Mouse (Mus musculus) limb, embryonic 12.5 days (tissue): ENCODE data around the gene Ociad2. TPM values are rescaled to one million over a fixed set of nuclear protein-coding genes. Genes with fewer than 3 reads are reported as not detected.
A peak's percentile ranks its signal among the peaks of the same experiment; 100 is the strongest.

Experiments
- ATAC-seq: fragments of 200-750 bp; cut with Nextera tagmentation; 2 replicates; pipeline ENCODE4 v1.8.0; 2017; ENCODE audit warnings: low read depth, moderate TSS enrichment; ENCODE audit not compliant: insufficient number of reproducible peaks, insufficient read depth, low FRiP score, low TSS enrichment
- H3K27ac ChIP-seq: fragments of 300-500 bp; sonication (generic); 2 replicates; pipeline ENCODE4 v1.5.1; 2016; ENCODE audit warnings: mild to moderate bottlenecking, moderate library complexity
- H3K27me3 ChIP-seq: fragments of 300-500 bp; sonication (generic); 2 replicates; pipeline ENCODE4 v1.6.1; 2016; ENCODE audit warnings: mild to moderate bottlenecking, moderate library complexity
- H3K36me3 ChIP-seq: fragments of 300-500 bp; sonication (generic); 2 replicates; pipeline ENCODE4 v1.6.1; 2016; ENCODE audit warnings: mild to moderate bottlenecking, moderate library complexity
- H3K4me1 ChIP-seq: fragments of 300-500 bp; sonication (generic); replicated peaks from 2 replicates; pipeline ENCODE4 v1.6.1; 2016
- H3K4me2 ChIP-seq: fragments of 300-500 bp; sonication (generic); 2 replicates; pipeline ENCODE4 v1.6.1; 2016; ENCODE audit warnings: mild to moderate bottlenecking, moderate library complexity
- H3K4me3 ChIP-seq: fragments of 300-500 bp; sonication (generic); replicated peaks from 2 replicates; pipeline ENCODE4 v1.5.1; 2016; ENCODE audit warnings: mild to moderate bottlenecking
- H3K9ac ChIP-seq: fragments of 300-500 bp; sonication (generic); replicated peaks from 2 replicates; pipeline ENCODE4 v1.6.1; 2016; ENCODE audit warnings: mild to moderate bottlenecking, moderate library complexity
- H3K9me3 ChIP-seq: fragments of 300-500 bp; sonication (generic); 2 replicates; pipeline ENCODE4 v1.6.1; 2016; ENCODE audit warnings: mild to moderate bottlenecking, moderate library complexity
- WGBS: fragments of 180-500 bp; shearing (Covaris S2); methylation state at CpG from one replicate; pipeline ENCODE4 v1.1.7; 2016; 5-methylcytosine and 5-hydroxymethylcytosine counted together
- polyA plus RNA-seq: library from polyadenylated mRNA; unstranded; fragments of >200 nt; fragmentation: Nextera tagmentation; extraction: Ambion mirVana; gene quantifications from 2 replicates; pipeline ENCODE4 v1.2.1, GENCODE M21; 2016

Ociad2 gene
- polyA plus RNA-seq, result 7.8 and 9.4 TPM in 2 replicates

- no peak within 1 kb of the TSS for H3K27ac ChIP-seq
- 84% methylated on average over 8 of the region's 8 CpGs for WGBS
- no peaks in the 10 kb centered on the region for H3K9me3 ChIP-seq
- no peak for ATAC-seq
- H3K36me3 ChIP-seq, result no peaks in the 10 kb centered on the region
- H3K9ac ChIP-seq, result no peak within 1 kb of the TSS
- H3K4me3 ChIP-seq, result no peak within 1 kb of the TSS
- H3K4me2 ChIP-seq, result no peak within 1 kb of the TSS
- H3K27me3 ChIP-seq, result peaks cover 14% of the 10 kb centered on the region; the same call in 1 of the 2 replicates
- peaks cover 6% of the 10 kb centered on the region; the same call in 1 of the 2 replicates for H3K4me1 ChIP-seq
These were observed at the start of gene Ociad2 for GRCm38 (mm10) chr5:73340723-73341235. TSS of gene Ociad2 (minus strand) at chr5:73341028.

GRCm38 (mm10) chr5:73383647-73383970, 42.8 kb upstream of the Ociad2 start:
- Histone ChIP-seq H3K36me3 (no peaks in the 10 kb centered on the region), H3K9me3 (no peaks in the 10 kb centered on the region), H3K27ac (no peak overlapping the region), H3K4me1 (no peaks in the 10 kb centered on the region), H3K9ac (no peak overlapping the region), H3K27me3 (peaks cover 20% of the 10 kb centered on the region), H3K4me3 (no peak overlapping the region), H3K4me2 (no peak overlapping the region)
- no peak; the same call in 1 of the 2 replicates for ATAC-seq
- WGBS, result 79% methylated on average over 4 of the region's 4 CpGs

GRCm38 (mm10) chr5:73382737-73383646, 42.2 kb upstream of the Ociad2 start:
- peaks cover 20% of the 10 kb centered on the region for H3K27me3 ChIP-seq
- 33% methylated on average over 3 of the region's 3 CpGs for WGBS
- no peak overlapping the region for H3K27ac ChIP-seq
- no peaks in the 10 kb centered on the region for H3K9me3 ChIP-seq
- no peak for ATAC-seq
- H3K36me3 ChIP-seq, result no peaks in the 10 kb centered on the region
- no peaks in the 10 kb centered on the region for H3K4me1 ChIP-seq
- no peak overlapping the region for H3K4me3 ChIP-seq
- H3K9ac ChIP-seq, result no peak overlapping the region
- no peak overlapping the region for H3K4me2 ChIP-seq

GRCm38 (mm10) chr5:73381976-73382540, 41.2 kb upstream of the Ociad2 start:
- 85% methylated on average over 9 of the region's 9 CpGs for WGBS
- Histone ChIP-seq H3K9ac (no peak overlapping the region), H3K4me3 (no peak overlapping the region), H3K4me1 (no peaks in the 10 kb centered on the region), H3K27ac (no peak overlapping the region), H3K36me3 (no peaks in the 10 kb centered on the region), H3K27me3 (peaks cover 20% of the 10 kb centered on the region), H3K4me2 (no peak overlapping the region), H3K9me3 (no peaks in the 10 kb centered on the region)
- no peak for ATAC-seq

- Histone ChIP-seq H3K4me3 (no peak overlapping the region), H3K9me3 (no peaks in the 10 kb centered on the region), H3K4me1 (no peaks in the 10 kb centered on the region), H3K9ac (no peak overlapping the region), H3K27ac (no peak overlapping the region), H3K36me3 (no peaks in the 10 kb centered on the region), H3K4me2 (no peak overlapping the region), H3K27me3 (peaks cover 20% of the 10 kb centered on the region)
- no peak for ATAC-seq
- 81% methylated on average over 6 of the region's 7 CpGs for WGBS
These were observed 40.7 kb upstream of the Ociad2 start for GRCm38 (mm10) chr5:73381510-73381909.

- no peak overlapping the region for H3K4me2 ChIP-seq
- no peak overlapping the region for H3K27ac ChIP-seq
- peaks cover 20% of the 10 kb centered on the region for H3K27me3 ChIP-seq
- WGBS, result 51% methylated on average over 8 of the region's 8 CpGs
- no peak for ATAC-seq
- H3K36me3 ChIP-seq, result no peaks in the 10 kb centered on the region
- H3K4me1 ChIP-seq, result no peaks in the 10 kb centered on the region
- no peaks in the 10 kb centered on the region for H3K9me3 ChIP-seq
- no peak overlapping the region for H3K4me3 ChIP-seq
- H3K9ac ChIP-seq, result no peak overlapping the region
These were observed 40.0 kb upstream of the Ociad2 start for GRCm38 (mm10) chr5:73380829-73381228.

- ATAC-seq, result peak; percentile 81; the same call in 1 of the 2 replicates
- WGBS, result 27% methylated on average over 3 of the region's 3 CpGs
- Histone ChIP-seq H3K4me1 (no peaks in the 10 kb centered on the region), H3K27me3 (peaks cover 20% of the 10 kb centered on the region), H3K9me3 (no peaks in the 10 kb centered on the region), H3K9ac (no peak overlapping the region), H3K4me3 (no peak overlapping the region), H3K36me3 (no peaks in the 10 kb centered on the region), H3K4me2 (no peak overlapping the region), H3K27ac (no peak overlapping the region)
These were observed 39.1 kb upstream of the Ociad2 start for GRCm38 (mm10) chr5:73379908-73380307.

- no peak for ATAC-seq
- 91% methylated on average over 7 of the region's 7 CpGs for WGBS
- H3K4me2 ChIP-seq, result no peak overlapping the region
- no peaks in the 10 kb centered on the region for H3K9me3 ChIP-seq
- H3K27ac ChIP-seq, result no peak overlapping the region
- H3K27me3 ChIP-seq, result peaks cover 14% of the 10 kb centered on the region
- H3K9ac ChIP-seq, result no peak overlapping the region
- H3K4me1 ChIP-seq, result no peaks in the 10 kb centered on the region
- no peaks in the 10 kb centered on the region for H3K36me3 ChIP-seq
- H3K4me3 ChIP-seq, result no peak overlapping the region
These were observed 35.7 kb upstream of the Ociad2 start for GRCm38 (mm10) chr5:73376491-73376890.

- Histone ChIP-seq H3K27me3 (peaks cover 9% of the 10 kb centered on the region), H3K9ac (no peak overlapping the region), H3K9me3 (no peaks in the 10 kb centered on the region), H3K27ac (no peak overlapping the region), H3K36me3 (no peaks in the 10 kb centered on the region), H3K4me2 (no peak overlapping the region), H3K4me3 (no peak overlapping the region), H3K4me1 (no peaks in the 10 kb centered on the region)
- WGBS, result 69% methylated on average over 9 of the region's 9 CpGs
- no peak for ATAC-seq
These were observed 35.2 kb upstream of the Ociad2 start for GRCm38 (mm10) chr5:73376041-73376440.

GRCm38 (mm10) chr5:73373184-73373583, 32.4 kb upstream of the Ociad2 start:
- Histone ChIP-seq H3K9me3 (no peaks in the 10 kb centered on the region), H3K9ac (no peak overlapping the region), H3K27ac (no peak overlapping the region), H3K4me3 (no peak overlapping the region), H3K4me2 (no peak overlapping the region), H3K27me3 (no peaks in the 10 kb centered on the region), H3K36me3 (no peaks in the 10 kb centered on the region), H3K4me1 (no peaks in the 10 kb centered on the region)
- 48% methylated on average over 3 of the region's 3 CpGs for WGBS
- ATAC-seq, result no peak

- H3K9me3 ChIP-seq, result no peaks in the 10 kb centered on the region
- no peak overlapping the region for H3K4me2 ChIP-seq
- 70% methylated on average over 5 of the region's 5 CpGs for WGBS
- no peak overlapping the region for H3K9ac ChIP-seq
- no peaks in the 10 kb centered on the region for H3K27me3 ChIP-seq
- ATAC-seq, result no peak
- H3K4me1 ChIP-seq, result no peaks in the 10 kb centered on the region
- no peak overlapping the region for H3K4me3 ChIP-seq
- H3K27ac ChIP-seq, result no peak overlapping the region
- H3K36me3 ChIP-seq, result no peaks in the 10 kb centered on the region
These were observed 31.8 kb upstream of the Ociad2 start for GRCm38 (mm10) chr5:73372601-73373000.
